Mouse (Mus musculus): ENCODE measurements around the gene Spag8.

Spag8 gene

GRCm38 (mm10) chr4:43653161-43654015 lies at the start of gene Spag8:
Spag8 (minus strand) TSS chr4:43653594.
- peak in 1 of 2 experiments; percentile 41 for DNase-seq (ENCODE audit: low spot score in 2 of 2)

GRCm38 (mm10) chr4:43700707-43701106 lies 47.3 kb upstream of the Spag8 start, which contains the start of gene Olfr70:
Olfr70 (minus strand) TSS chr4:43700807.
- DNase-seq (ENCODE audit: low spot score in 2 of 2): no peak

GRCm38 (mm10) chr4:43696561-43696960 lies 43.2 kb upstream of the Spag8 start:
- no peak for DNase-seq (ENCODE audit: low spot score in 2 of 2)

- no peak for DNase-seq (ENCODE audit: low spot score in 2 of 2)
Measured at GRCm38 (mm10) chr4:43695249-43695671, 41.9 kb upstream of the Spag8 start.

GRCm38 (mm10) chr4:43694439-43695248 lies 41.2 kb upstream of the Spag8 start:
- DNase-seq (ENCODE audit: low spot score in 2 of 2): no peak

- DNase-seq (ENCODE audit: low spot score in 2 of 2): no peak
Measured at GRCm38 (mm10) chr4:43693806-43694241, 40.4 kb upstream of the Spag8 start.

GRCm38 (mm10) chr4:43691026-43691425 lies 37.6 kb upstream of the Spag8 start:
- DNase-seq (ENCODE audit: low spot score in 2 of 2): no peak

GRCm38 (mm10) chr4:43690021-43690420 lies 36.6 kb upstream of the Spag8 start:
- no peak for DNase-seq (ENCODE audit: low spot score in 2 of 2)

GRCm38 (mm10) chr4:43679416-43680043 lies 26.1 kb upstream of the Spag8 start:
- DNase-seq (ENCODE audit: low spot score in 2 of 2): no peak

GRCm38 (mm10) chr4:43678541-43678940 lies 25.1 kb upstream of the Spag8 start:
- DNase-seq (ENCODE audit: low spot score in 2 of 2): no peak

GRCm38 (mm10) chr4:43675608-43676007 lies 22.2 kb upstream of the Spag8 start:
- no peak for DNase-seq (ENCODE audit: low spot score in 2 of 2)

GRCm38 (mm10) chr4:43674974-43675373 lies 21.6 kb upstream of the Spag8 start:
- no peak for DNase-seq (ENCODE audit: low spot score in 2 of 2)

GRCm38 (mm10) chr4:43673703-43674102 lies 20.3 kb upstream of the Spag8 start:
- no peak for DNase-seq (ENCODE audit: low spot score in 2 of 2)

- peak; percentile 77 to 93 for DNase-seq (ENCODE audit: low spot score in 2 of 2)
Measured at GRCm38 (mm10) chr4:43672070-43672469, 18.7 kb upstream of the Spag8 start.

GRCm38 (mm10) chr4:43669428-43669794 lies 16.0 kb upstream of the Spag8 start:
- no peak for DNase-seq (ENCODE audit: low spot score in 2 of 2)

GRCm38 (mm10) chr4:43668782-43669427 lies 15.5 kb upstream of the Spag8 start, which contains the start of the genes Tmem8b and Fam221b:
Tmem8b (plus strand) TSS chr4:43668971.
Fam221b (minus strand) TSS chr4:43669145.
- peak; percentile 88 to 95 for DNase-seq (ENCODE audit: low spot score in 2 of 2)

- no peak for DNase-seq (ENCODE audit: low spot score in 2 of 2)
Measured at GRCm38 (mm10) chr4:43666412-43666811, 13.0 kb upstream of the Spag8 start.

- no peak for DNase-seq (ENCODE audit: low spot score in 2 of 2)
Measured at GRCm38 (mm10) chr4:43657146-43657545, 3.8 kb upstream of the Spag8 start.

- peak; percentile 93 to 94 for DNase-seq (ENCODE audit: low spot score in 2 of 2)
Measured at GRCm38 (mm10) chr4:43656339-43657109, 3.1 kb upstream of the Spag8 start, which contains the start of gene Hint2. Hint2 (minus strand) TSS chr4:43656466.

- DNase-seq (ENCODE audit: low spot score in 2 of 2): no peak
Measured at GRCm38 (mm10) chr4:43655656-43656338, 2.4 kb upstream of the Spag8 start.

Measured in spleen, postnatal 4 days (tissue).